Mouse (Mus musculus): Measurements from ENCODE around the gene Wap.

GRCm38 (mm10) chr11:6599011-6599681 lies 39.3 kb downstream of the Wap start:
- no peak for TF ChIP-seq CTCF (IDR thresholded peaks at IDR 0.05; ENCODE audit: borderline replicate concordance, insufficient read depth, low read depth, low read length)
- TF ChIP-seq POLR2A (IDR thresholded peaks at IDR 0.05; ENCODE audit: borderline replicate concordance, insufficient read depth, low read length) = 0 out of 2 replicates have a peak, but pooled peaks have one; percentile 7
